9 mouse cellular contexts compared by ENCODE assay signal in the genomic region with DNA sequence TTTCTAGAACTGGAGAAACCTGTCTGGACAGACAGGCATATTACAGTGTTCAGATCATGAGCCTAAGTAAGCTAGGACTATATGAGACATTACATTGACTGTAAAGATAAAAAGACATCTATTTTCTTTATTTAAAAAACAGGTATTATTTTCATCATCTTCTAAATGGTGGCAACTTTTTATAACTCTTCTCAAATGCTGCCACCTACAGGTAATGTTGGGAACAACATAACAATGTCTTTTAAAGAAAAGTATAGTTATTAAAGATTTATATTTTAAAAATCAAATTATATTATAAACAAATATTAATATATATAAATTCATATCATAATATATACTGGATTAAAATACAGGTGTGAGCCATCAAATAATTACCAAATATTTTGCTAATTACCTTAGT.
DNase-seq lines count a peak whose midpoint lies in the region.
"Had no signal": no experiment of that assay in that cellular context is flagged by ENCODE, and none has a peak within 500 bp of the region (broad histone marks: within the 10 kb centered on the region; RNA-seq: fewer than 3 reads in every experiment).

No protein-coding gene starts in this region.

- peak; percentile 30 to 62 for DNase-seq in cerebellum, postnatal 10 days
- no peak for DNase-seq in cerebellum, postnatal 25 days
- peak; percentile 3 to 11 for DNase-seq in kidney, postnatal 36 days
- no peak for DNase-seq in kidney, postnatal 10 days
- DNase-seq in A20 (ENCODE audit: low read depth, low spot score): peak; percentile 22
- DNase-seq in embryo, embryonic 11 days: peak; percentile 34
- no peak for DNase-seq in urinary bladder, adult 18-20 months (ENCODE audit: low spot score in 2 of 2)
- no peak for DNase-seq in heart, postnatal 14 days
- DNase-seq: kidney, postnatal 14 days had no signal

- intact Hi-C loops in heart, postnatal 14 days (cut with DNase I): loop anchor here (5.0 to 10.0 kb wide), 2 partner anchors 102 to 1250 kb away; no protein-coding TSS in a partner anchor

Comparison
In these comparisons a context has a peak if more than half of its experiments do, and no peak if none do; other contexts are left out.
1. DNase-seq: peak in cerebellum, postnatal 10 days (2 of 2), kidney, postnatal 36 days (2 of 2), A20 (single experiment) and embryo, embryonic 11 days (single experiment); none in cerebellum, postnatal 25 days (0 of 2), kidney, postnatal 10 days (single experiment), urinary bladder, adult 18-20 months (0 of 2) and heart, postnatal 14 days (0 of 2).